Mouse (Mus musculus) thymus, adult 2 months (tissue): Measurements from ENCODE around the gene Tcf25.

Source experiments
- CTCF ChIP-seq: fragments of 200-500 bp; IDR thresholded peaks from 2 replicates; pipeline ENCODE4 v1.5.1; 2012; ENCODE audit warnings: mild to moderate bottlenecking, control low read depth, low read length, moderate library complexity, borderline replicate concordance; ENCODE audit not compliant: control insufficient read depth, poor library complexity, insufficient read depth; ENCODE audit errors: extremely low read depth
- POLR2A ChIP-seq: fragments of 200-500 bp; IDR thresholded peaks from 2 replicates; pipeline ENCODE4 v1.6.1; 2012; ENCODE audit warnings: mild to moderate bottlenecking, low read length, control low read depth, moderate library complexity; ENCODE audit not compliant: control insufficient read depth, poor library complexity, insufficient read depth; ENCODE audit errors: extremely low read depth

DNA sequence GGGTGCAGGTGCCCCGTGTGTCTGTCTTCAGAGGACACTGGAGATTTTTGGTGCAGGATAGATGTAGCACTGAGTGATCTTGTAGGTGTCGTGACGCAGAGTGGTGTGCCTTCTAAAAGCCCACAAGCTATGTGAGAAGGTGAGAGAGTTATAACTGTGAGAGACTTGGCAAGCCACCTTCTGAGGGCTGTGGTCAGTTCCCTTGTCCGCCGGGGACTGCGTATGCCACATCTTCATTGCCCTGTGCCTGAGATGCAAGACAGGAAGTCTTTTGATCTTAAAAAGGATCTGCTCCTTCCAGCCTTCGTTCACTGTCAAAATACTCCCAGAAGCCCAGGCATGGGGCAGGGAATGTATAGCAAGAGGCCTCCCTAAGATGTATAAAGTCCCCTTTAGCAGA lies 30.6 kb upstream of the Tcf25 start:
- TF ChIP-seq POLR2A = no peak
- no peak for TF ChIP-seq CTCF
